Mouse (Mus musculus) kidney, postnatal 36 days (tissue): ENCODE results near the gene Gpr156.
"Not testable (repeated sequence)": the region's sequence is repeated elsewhere in the genome, so short reads cannot be mapped to it uniquely, and the experiment has no call there.

Experiments
- DNase-seq, 2 experiments: peaks; one replicate each; pipeline ENCODE4 v3.0.0; 2021 to 2022; ENCODE audit warnings: mixed read lengths in 2 of 2

Gpr156 gene

GRCm38 (mm10) chr16:37962696-37963095, 46.4 kb downstream of the Gpr156 start:
- not testable (repeated sequence) for DNase-seq

- DNase-seq, result peak; percentile 65 to 68
Measured at GRCm38 (mm10) chr16:37963331-37964281, 47.3 kb downstream of the Gpr156 start.

- peak; percentile 28 to 67 for DNase-seq
Measured at GRCm38 (mm10) chr16:37964380-37965070, 48.2 kb downstream of the Gpr156 start.

- no peak for DNase-seq
Measured at GRCm38 (mm10) chr16:37966871-37967270, 50.6 kb downstream of the Gpr156 start.

GRCm38 (mm10) chr16:37967415-37967814, 51.1 kb downstream of the Gpr156 start:
- no peak for DNase-seq

- no peak for DNase-seq
Measured at GRCm38 (mm10) chr16:37971522-37971921, 55.2 kb downstream of the Gpr156 start.

- DNase-seq, result no peak
Measured at GRCm38 (mm10) chr16:37972357-37972756, 56.1 kb downstream of the Gpr156 start.

DNA sequence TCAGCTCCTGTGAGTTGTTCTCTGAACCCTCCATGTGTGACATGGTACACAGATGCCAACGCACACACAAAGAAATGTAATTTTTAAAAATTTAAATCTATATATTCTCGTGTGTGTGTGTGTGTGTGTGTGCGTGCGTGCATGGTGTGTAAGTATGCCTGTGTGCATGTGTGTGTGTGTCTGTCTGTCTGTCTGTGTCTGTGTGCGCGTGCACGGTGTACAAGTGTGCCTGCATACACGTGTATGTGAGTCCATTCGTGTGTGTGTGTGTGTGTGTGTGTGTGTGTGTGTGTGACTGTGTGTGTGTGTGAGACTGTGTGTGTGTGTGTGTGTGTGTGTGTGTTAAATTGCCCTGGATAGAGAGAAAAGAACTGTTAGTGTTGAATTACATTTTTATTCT, 56.9 kb downstream of the Gpr156 start:
- not testable (repeated sequence) for DNase-seq

GRCm38 (mm10) chr16:37973855-37974519, 57.7 kb downstream of the Gpr156 start:
- DNase-seq, result no peak

DNA sequence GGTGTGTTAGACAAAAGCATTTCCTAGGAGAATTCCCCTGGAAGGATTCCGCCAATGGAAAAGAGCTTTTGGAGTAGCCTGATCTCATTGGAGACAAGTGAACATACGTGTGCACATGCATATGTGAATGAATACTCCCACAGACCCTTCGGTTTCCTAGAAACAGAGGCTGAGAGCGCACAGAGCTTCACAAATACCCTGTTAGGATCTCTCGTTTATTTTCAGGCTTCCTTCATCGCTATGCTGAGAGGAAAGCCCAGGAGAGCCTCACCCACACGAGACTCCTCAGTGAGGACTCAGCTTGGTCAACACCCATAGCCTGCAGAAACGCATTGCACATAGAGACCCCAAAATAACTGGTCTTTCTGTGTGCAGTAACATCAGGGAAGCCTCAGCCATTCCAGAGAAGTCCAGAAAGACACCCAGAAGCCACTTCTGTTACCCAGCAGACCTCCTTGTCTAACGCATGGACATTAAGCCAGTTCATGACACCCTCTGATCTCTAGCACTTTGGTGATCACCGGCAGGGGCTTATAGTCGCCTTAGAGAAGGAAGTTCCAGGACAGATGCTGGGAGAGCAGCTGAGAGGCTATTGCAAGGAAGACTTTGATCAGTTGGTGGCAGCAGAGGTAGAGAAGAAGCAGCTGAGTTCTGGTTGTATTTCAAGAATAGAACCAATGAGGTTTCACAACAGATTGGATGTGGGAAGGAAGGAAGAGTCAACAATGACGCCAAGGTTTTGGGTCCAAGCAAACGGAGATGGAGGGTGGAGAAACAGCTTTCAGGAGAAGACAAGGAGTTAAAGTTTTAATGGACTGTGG, 58.4 kb downstream of the Gpr156 start:
- DNase-seq, result peak; percentile 60 to 70

GRCm38 (mm10) chr16:37981907-37982306, 65.6 kb downstream of the Gpr156 start:
- no peak for DNase-seq

- no peak for DNase-seq
Measured at GRCm38 (mm10) chr16:37988211-37988865, 72.0 kb downstream of the Gpr156 start.

- no peak for DNase-seq
Measured at GRCm38 (mm10) chr16:37989796-37990195, 73.5 kb downstream of the Gpr156 start.

GRCm38 (mm10) chr16:37990553-37991344, 74.5 kb downstream of the Gpr156 start:
- DNase-seq, result peak in 1 of 2 experiments; percentile 47

DNA sequence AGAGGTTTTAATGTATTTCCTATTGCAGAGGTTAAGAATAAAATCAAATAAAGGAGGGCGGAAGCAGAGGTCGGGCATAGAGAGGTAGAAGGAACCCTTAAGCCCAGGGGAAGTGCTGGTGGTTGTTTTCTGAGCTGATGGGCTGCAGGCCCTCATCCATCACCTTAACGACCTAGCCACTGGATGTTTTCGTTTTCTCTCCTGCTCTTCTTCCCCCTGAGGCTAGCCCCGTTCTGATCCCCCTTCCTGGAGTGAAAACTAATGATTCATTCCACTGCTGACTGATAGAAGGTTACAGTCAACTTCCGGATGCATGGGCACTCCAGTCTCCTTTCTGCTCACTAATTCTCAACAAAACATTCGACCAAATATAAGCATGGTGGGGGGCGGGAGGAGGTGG, 76.5 kb downstream of the Gpr156 start:
- no peak for DNase-seq

- peak; percentile 74 to 81 for DNase-seq
Measured at GRCm38 (mm10) chr16:37994647-37995046, 78.4 kb downstream of the Gpr156 start.

DNA sequence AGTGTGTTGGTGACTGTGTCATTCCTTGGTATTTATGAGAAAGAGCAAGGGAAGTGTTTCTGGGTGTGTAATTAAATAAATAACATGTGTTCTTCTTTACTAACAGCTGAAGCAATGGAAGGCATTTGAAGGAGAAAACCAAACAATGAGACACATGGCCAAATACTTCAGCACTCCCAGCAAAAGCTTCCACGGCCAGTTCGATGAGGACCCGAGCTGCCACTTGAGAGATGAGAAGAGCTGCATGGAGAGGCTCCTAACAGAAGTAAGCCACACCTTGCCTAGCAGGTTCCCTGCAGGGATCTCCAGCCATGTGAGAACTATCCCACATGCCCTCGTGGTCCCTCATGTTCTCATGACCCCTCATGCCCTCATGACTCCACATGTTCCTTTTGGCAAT, 81.5 kb downstream of the Gpr156 start:
- no peak for DNase-seq

DNA sequence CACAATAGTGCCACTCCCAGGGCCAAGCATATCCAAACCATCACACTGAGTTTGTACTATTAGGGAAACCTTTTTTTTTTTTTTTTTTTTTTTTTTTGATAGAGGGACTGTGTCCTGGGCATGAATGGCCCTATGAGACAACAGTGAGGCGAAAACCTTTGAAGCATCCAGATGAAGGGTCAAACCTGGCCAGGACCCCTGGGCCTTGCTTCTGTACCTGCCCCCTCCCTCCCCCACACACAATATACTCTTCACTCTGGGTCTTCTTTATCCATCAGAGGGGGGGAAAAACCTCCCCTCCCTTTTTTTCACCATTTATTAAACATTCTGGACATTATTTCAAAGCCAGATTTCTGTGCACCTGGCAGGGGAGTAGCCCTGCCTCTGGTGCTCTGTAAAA, 83.5 kb downstream of the Gpr156 start:
- DNase-seq, result no peak

DNA sequence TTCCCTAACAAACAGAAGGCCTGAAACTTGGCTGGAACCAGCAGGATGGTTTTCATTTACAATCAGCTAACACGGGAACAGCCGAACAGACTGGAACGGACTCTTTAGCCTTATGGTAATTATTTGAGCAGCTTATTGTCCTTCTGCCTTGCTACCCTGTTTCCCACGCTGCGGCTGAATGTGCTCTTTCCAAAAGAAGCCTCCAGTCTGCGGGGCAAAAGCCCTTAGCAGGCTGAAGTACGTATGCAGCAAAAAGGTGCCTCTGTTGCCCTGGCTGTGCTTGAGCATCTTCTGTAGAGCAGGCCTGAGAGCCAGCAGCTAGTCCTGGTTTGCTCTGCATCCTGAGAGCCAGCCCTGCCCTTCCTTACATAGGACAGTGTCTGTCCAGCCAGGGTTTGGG, 83.9 kb downstream of the Gpr156 start:
- DNase-seq, result no peak

- no peak for DNase-seq
Measured at GRCm38 (mm10) chr16:38001766-38002165, 85.5 kb downstream of the Gpr156 start.

GRCm38 (mm10) chr16:38002485-38002884, 86.2 kb downstream of the Gpr156 start:
- DNase-seq, result no peak
